Mouse (Mus musculus): Measurements from ENCODE around the gene Gcgr. TPM values are rescaled to one million over a fixed set of nuclear protein-coding genes. Genes with fewer than 3 reads are reported as not detected.

Gene Gcgr
- polyA plus RNA-seq, 1 experiment = 0.07 TPM

GRCm38 (mm10) chr11:120535804-120536203 is 5.3 kb downstream of the Gcgr start:
- Histone ChIP-seq H3K4me3 (ENCODE audit: control insufficient read depth, low read depth, low read length) (no peak overlapping the region), H3K36me3 (ENCODE audit: control insufficient read depth, insufficient read depth, low read length) (no peaks in the 10 kb centered on the region), H3K4me1 (ENCODE audit: control insufficient read depth, insufficient read depth, low read length) (peaks cover 2% of the 10 kb centered on the region), H3K27ac (ENCODE audit: control insufficient read depth, insufficient read depth, low read depth, low read length) (no peak overlapping the region), H3K27me3 (ENCODE audit: control insufficient read depth, insufficient read depth, low read length) (no peaks in the 10 kb centered on the region)
- TF ChIP-seq POLR2A (IDR thresholded peaks at IDR 0.05; ENCODE audit: control insufficient read depth, low read depth, low read length) (no peak), CTCF (IDR thresholded peaks at IDR 0.05; ENCODE audit: control insufficient read depth, insufficient read depth, insufficient replicate concordance, low read depth, low read length) (no peak)

GRCm38 (mm10) chr11:120538485-120538884 is 8.0 kb downstream of the Gcgr start:
- TF ChIP-seq CTCF (IDR thresholded peaks at IDR 0.05; ENCODE audit: control insufficient read depth, insufficient read depth, insufficient replicate concordance, low read depth, low read length) = no peak
- no peak for TF ChIP-seq POLR2A (IDR thresholded peaks at IDR 0.05; ENCODE audit: control insufficient read depth, low read depth, low read length)
- Histone ChIP-seq H3K4me3 (ENCODE audit: control insufficient read depth, low read depth, low read length) (no peak overlapping the region), H3K36me3 (ENCODE audit: control insufficient read depth, insufficient read depth, low read length) (no peaks in the 10 kb centered on the region), H3K27ac (ENCODE audit: control insufficient read depth, insufficient read depth, low read depth, low read length) (no peak overlapping the region), H3K4me1 (ENCODE audit: control insufficient read depth, insufficient read depth, low read length) (peaks cover 2% of the 10 kb centered on the region; the same call in 1 of the 2 replicates), H3K27me3 (ENCODE audit: control insufficient read depth, insufficient read depth, low read length) (no peaks in the 10 kb centered on the region)

GRCm38 (mm10) chr11:120538955-120539284 is 8.4 kb downstream of the Gcgr start:
- Histone ChIP-seq H3K27ac (ENCODE audit: control insufficient read depth, insufficient read depth, low read depth, low read length) (no peak overlapping the region), H3K4me1 (ENCODE audit: control insufficient read depth, insufficient read depth, low read length) (peaks cover 2% of the 10 kb centered on the region; the same call in 1 of the 2 replicates), H3K36me3 (ENCODE audit: control insufficient read depth, insufficient read depth, low read length) (no peaks in the 10 kb centered on the region), H3K4me3 (ENCODE audit: control insufficient read depth, low read depth, low read length) (no peak overlapping the region), H3K27me3 (ENCODE audit: control insufficient read depth, insufficient read depth, low read length) (no peaks in the 10 kb centered on the region)
- TF ChIP-seq CTCF (IDR thresholded peaks at IDR 0.05; ENCODE audit: control insufficient read depth, insufficient read depth, insufficient replicate concordance, low read depth, low read length) (no peak), POLR2A (IDR thresholded peaks at IDR 0.05; ENCODE audit: control insufficient read depth, low read depth, low read length) (no peak)

- H3K36me3 ChIP-seq (ENCODE audit: control insufficient read depth, insufficient read depth, low read length) = no peaks in the 10 kb centered on the region
- H3K27me3 ChIP-seq (ENCODE audit: control insufficient read depth, insufficient read depth, low read length) = no peaks in the 10 kb centered on the region
- no peak overlapping the region for H3K27ac ChIP-seq (ENCODE audit: control insufficient read depth, insufficient read depth, low read depth, low read length)
- H3K4me3 ChIP-seq (ENCODE audit: control insufficient read depth, low read depth, low read length) = no peak overlapping the region
- H3K4me1 ChIP-seq (ENCODE audit: control insufficient read depth, insufficient read depth, low read length) = peaks cover 2% of the 10 kb centered on the region; the same call in 1 of the 2 replicates
- TF ChIP-seq POLR2A (IDR thresholded peaks at IDR 0.05; ENCODE audit: control insufficient read depth, low read depth, low read length) (no peak), CTCF (IDR thresholded peaks at IDR 0.05; ENCODE audit: control insufficient read depth, insufficient read depth, insufficient replicate concordance, low read depth, low read length) (no peak)
Measured at GRCm38 (mm10) chr11:120539285-120540014, 9.0 kb downstream of the Gcgr start.

- no peak overlapping the region for H3K27ac ChIP-seq (ENCODE audit: control insufficient read depth, insufficient read depth, low read depth, low read length)
- no peaks in the 10 kb centered on the region for H3K27me3 ChIP-seq (ENCODE audit: control insufficient read depth, insufficient read depth, low read length)
- H3K4me3 ChIP-seq (ENCODE audit: control insufficient read depth, low read depth, low read length) = no peak overlapping the region
- no peaks in the 10 kb centered on the region for H3K36me3 ChIP-seq (ENCODE audit: control insufficient read depth, insufficient read depth, low read length)
- TF ChIP-seq CTCF (IDR thresholded peaks at IDR 0.05; ENCODE audit: control insufficient read depth, insufficient read depth, insufficient replicate concordance, low read depth, low read length) (0 out of 2 replicates have a peak, but pooled peaks have one; percentile 16), POLR2A (IDR thresholded peaks at IDR 0.05; ENCODE audit: control insufficient read depth, low read depth, low read length) (no peak)
- H3K4me1 ChIP-seq (ENCODE audit: control insufficient read depth, insufficient read depth, low read length) = peaks cover 2% of the 10 kb centered on the region; the same call in 1 of the 2 replicates
Measured at GRCm38 (mm10) chr11:120541907-120542306, 11.4 kb downstream of the Gcgr start.

GRCm38 (mm10) chr11:120542376-120542775 is 11.9 kb downstream of the Gcgr start:
- H3K27ac ChIP-seq (ENCODE audit: control insufficient read depth, insufficient read depth, low read depth, low read length) = no peak overlapping the region
- TF ChIP-seq CTCF (IDR thresholded peaks at IDR 0.05; ENCODE audit: control insufficient read depth, insufficient read depth, insufficient replicate concordance, low read depth, low read length) = no peak
- TF ChIP-seq POLR2A (IDR thresholded peaks at IDR 0.05; ENCODE audit: control insufficient read depth, low read depth, low read length) = no peak
- H3K4me3 ChIP-seq (ENCODE audit: control insufficient read depth, low read depth, low read length) = no peak overlapping the region
- peaks cover 2% of the 10 kb centered on the region; the same call in 1 of the 2 replicates for H3K4me1 ChIP-seq (ENCODE audit: control insufficient read depth, insufficient read depth, low read length)
- no peaks in the 10 kb centered on the region for H3K36me3 ChIP-seq (ENCODE audit: control insufficient read depth, insufficient read depth, low read length)
- H3K27me3 ChIP-seq (ENCODE audit: control insufficient read depth, insufficient read depth, low read length) = no peaks in the 10 kb centered on the region

GRCm38 (mm10) chr11:120545964-120546363 is 15.5 kb downstream of the Gcgr start:
- no peak for TF ChIP-seq CTCF (IDR thresholded peaks at IDR 0.05; ENCODE audit: control insufficient read depth, insufficient read depth, insufficient replicate concordance, low read depth, low read length)
- no peak for TF ChIP-seq POLR2A (IDR thresholded peaks at IDR 0.05; ENCODE audit: control insufficient read depth, low read depth, low read length)
- no peaks in the 10 kb centered on the region for H3K36me3 ChIP-seq (ENCODE audit: control insufficient read depth, insufficient read depth, low read length)

More at GRCm38 (mm10) chr11:120545964-120546363, 15.5 kb downstream of the Gcgr start:
- peaks cover 12% of the 10 kb centered on the region for H3K4me1 ChIP-seq (ENCODE audit: control insufficient read depth, insufficient read depth, low read length)
- H3K27ac ChIP-seq (ENCODE audit: control insufficient read depth, insufficient read depth, low read depth, low read length) = no peak overlapping the region
- H3K27me3 ChIP-seq (ENCODE audit: control insufficient read depth, insufficient read depth, low read length) = no peaks in the 10 kb centered on the region
- no peak overlapping the region for H3K4me3 ChIP-seq (ENCODE audit: control insufficient read depth, low read depth, low read length)
